Mouse (Mus musculus) cerebellum, adult 9-11 months (tissue): ENCODE data around the gene Fbxo21.

Experiments
- DNase-seq: peaks from one replicate; pipeline ENCODE4 v3.0.0; 2022

Gene Fbxo21

GRCm38 (mm10) chr5:117976657-117977500, at the start of gene Fbxo21:
Gene Fbxo21, plus strand, starts transcription at chr5:117976730.
- peak; percentile 98 for DNase-seq

- no peak for DNase-seq
Measured at GRCm38 (mm10) chr5:117928553-117928952, 48.0 kb upstream of the Fbxo21 start.

DNA sequence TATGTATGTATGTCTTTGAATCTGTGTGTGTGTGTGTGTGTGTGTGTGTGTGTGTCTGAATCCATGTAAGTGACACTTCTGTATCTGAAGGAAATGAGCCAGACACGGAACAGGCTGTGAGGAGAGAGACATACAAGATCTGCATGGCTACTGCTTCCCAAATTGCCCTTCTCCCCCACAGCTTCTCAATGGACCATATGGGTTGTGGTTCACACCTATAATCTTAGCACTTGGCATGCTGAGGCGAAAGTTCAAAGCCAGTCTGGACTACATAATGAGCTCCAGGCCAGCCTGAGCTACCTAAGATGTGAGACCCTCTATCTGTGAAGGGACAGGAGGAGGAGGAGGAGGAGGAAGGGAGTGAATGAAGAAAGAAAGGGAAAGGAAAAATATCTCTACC, 44.3 kb upstream of the Fbxo21 start:
- no peak for DNase-seq

DNA sequence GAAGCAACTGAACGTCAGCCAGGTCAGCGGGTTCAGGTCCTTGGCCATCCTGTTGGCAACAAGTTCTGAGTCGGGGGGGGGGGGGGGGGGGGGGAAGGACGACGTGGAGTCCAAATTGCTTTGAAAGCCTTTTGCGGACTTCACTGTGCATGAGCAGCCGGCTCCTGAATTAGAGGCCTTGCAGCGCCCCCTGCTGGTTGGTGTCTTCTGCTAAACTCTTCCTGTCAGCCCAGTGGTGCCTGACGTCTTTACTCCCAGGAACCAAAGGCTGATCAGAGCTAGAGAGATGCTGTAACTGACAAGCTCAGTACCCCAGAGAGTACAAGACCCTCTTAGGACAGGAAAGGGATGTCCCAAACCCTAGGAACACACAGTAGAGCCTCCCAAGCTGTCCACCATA, 43.7 kb upstream of the Fbxo21 start:
- peak; percentile 86 for DNase-seq

DNA sequence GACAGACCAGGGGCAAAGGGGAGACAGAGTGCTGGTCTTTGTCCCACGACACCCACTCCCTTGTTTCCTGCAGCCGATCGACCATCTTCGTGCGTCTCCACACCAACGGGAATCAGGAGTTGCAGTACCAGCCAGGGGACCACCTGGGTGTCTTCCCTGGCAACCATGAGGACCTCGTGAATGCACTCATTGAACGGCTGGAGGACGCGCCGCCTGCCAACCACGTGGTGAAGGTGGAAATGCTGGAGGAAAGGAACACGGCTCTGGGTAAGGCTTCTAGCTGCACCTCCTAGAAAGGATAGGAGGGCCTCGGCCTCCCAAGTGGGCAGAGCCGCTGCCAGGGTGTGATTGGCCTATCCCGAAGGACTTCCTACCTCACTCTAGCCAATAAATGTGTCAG, 40.2 kb upstream of the Fbxo21 start:
- peak; percentile 42 for DNase-seq

GRCm38 (mm10) chr5:117937186-117937585, 39.3 kb upstream of the Fbxo21 start:
- DNase-seq = peak; percentile 84

GRCm38 (mm10) chr5:117938182-117938581, 38.3 kb upstream of the Fbxo21 start:
- DNase-seq = no peak

DNA sequence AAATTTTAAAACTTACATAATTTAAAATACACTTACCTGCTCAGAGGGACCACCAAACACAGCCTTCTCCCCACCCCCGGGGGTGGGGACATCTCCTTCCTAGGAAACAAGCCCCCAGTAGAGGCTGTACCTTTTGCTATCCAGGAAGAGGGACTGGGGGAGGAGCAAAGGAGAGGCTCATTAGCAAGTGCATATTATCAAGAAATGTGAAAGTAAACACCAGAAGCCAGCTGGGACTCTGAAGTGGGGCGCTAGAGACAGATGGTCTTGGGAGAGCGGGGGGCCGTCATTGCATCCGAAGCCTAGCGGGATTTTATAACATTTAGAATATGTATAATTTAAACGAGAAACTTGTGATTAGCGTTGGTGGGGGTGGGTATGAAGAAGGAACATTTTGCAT, 37.1 kb upstream of the Fbxo21 start:
- DNase-seq = no peak

DNA sequence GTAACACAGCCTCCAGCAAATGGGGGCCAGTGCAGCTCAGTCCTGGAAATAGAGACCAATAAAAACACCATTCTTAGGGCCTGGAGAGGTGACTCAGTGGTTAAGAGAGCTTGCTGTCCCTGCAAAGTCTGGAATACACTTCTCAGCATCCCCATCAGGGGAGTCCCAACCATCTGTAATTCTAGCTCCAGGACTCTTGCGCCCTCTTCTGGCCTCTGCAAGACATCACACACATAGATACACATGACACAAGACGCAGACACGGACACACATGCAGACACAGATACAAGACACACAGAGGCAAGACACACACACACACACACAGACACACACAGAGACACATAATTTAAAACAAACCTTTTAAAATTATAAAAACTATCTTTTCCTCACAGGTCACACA, 35.0 kb upstream of the Fbxo21 start:
- no peak for DNase-seq

GRCm38 (mm10) chr5:117946605-117947004, 29.9 kb upstream of the Fbxo21 start:
- peak; percentile 58 for DNase-seq

DNA sequence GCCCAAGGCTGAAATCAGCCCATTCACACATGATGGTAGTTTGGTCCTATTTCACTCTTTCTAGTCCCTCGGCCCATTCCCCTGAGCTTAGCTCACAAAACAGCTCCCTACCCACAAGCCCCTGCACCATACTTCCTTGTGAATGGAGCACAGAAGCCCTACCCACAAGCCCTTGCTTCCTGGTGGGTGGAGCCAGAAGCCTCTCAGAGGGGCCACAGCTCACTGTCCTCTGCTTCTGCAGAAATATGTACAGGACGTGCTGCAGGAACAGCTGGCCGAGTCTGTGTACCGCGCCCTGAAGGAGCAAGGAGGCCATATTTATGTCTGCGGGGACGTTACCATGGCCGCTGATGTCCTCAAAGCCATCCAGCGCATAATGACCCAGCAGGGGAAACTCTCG, 27.1 kb upstream of the Fbxo21 start:
- no peak for DNase-seq

GRCm38 (mm10) chr5:117953893-117954292, 22.6 kb upstream of the Fbxo21 start:
- DNase-seq = no peak

GRCm38 (mm10) chr5:117954429-117954828, 22.1 kb upstream of the Fbxo21 start:
- peak; percentile 39 for DNase-seq

DNA sequence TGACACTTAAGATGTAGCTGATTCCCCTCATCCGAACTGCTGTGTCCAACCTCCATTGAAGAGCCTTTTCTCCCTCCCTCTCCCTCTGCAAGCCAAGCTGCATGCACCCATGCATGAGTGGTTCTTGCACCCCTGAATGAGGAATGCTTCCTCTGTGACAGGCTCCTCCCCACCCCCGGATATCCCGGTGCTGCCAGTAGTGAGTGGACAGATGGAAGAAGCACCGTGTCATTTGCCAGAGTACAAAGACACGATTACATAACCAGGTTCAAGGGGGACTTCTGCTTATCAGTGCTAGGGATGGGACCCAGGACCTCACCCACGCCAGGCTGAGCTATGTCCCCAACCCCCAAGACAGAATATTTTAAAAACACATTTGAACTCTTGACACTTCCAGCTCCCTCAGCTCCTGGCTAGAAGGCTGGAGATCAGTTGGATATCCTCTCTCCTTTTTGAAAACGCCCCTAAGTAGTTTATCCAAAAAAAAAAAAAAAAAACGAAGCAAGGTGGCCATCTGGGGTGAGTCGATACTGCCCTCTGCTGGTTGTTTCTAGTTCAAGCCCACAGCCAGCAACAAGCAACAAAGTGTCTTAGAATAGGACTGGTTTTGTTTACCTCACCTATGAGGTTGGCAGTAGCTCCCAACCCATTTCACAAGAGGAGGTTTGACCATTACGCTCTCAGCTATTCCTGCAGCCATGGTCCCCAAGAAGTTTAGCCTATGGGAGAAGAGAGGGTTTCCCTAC, 20.7 kb upstream of the Fbxo21 start:
- DNase-seq = peak; percentile 85

DNA sequence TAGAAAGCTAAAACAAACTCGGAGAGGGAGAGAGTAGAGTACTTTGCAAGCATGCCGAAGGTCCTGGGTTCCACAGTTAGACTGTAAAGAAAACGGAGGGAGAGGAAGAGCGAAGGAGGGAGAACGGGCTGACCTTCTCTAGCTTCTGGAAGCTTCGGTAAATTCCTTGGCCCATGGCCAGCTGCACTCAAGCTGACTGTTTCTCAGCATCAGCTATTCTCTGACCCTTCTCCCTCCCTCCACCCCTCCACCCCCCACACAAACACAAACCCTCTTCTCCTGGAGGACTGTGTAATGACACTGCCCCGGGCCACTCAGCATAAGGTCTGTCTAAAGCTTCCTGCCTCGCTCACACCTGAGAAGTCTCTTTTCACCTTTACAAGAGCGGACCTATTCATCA, 11.8 kb upstream of the Fbxo21 start:
- no peak for DNase-seq

GRCm38 (mm10) chr5:117966956-117967355, 9.6 kb upstream of the Fbxo21 start:
- no peak for DNase-seq

DNA sequence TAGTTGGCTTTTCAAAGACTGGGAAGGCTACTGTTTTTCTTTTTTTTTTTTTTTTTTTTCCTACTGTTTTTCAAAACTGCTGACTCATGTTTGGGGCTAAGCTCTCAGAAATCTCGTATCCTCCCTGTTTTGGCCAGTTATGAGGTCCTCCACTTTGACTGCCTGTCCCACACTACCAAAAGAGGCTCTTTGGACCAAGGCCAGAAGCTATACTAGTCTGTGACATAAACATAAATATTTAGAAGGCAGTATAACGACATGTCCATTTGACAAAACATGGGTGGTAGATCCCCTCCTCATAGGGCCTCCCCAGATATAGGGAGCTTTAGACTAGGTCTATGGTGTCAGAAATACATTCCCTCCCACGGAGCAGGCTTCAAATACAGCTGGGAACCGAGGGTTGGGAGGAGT, 8.9 kb upstream of the Fbxo21 start:
- no peak for DNase-seq

- peak; percentile 80 for DNase-seq
Measured at GRCm38 (mm10) chr5:117969681-117970427, 6.7 kb upstream of the Fbxo21 start.

DNA sequence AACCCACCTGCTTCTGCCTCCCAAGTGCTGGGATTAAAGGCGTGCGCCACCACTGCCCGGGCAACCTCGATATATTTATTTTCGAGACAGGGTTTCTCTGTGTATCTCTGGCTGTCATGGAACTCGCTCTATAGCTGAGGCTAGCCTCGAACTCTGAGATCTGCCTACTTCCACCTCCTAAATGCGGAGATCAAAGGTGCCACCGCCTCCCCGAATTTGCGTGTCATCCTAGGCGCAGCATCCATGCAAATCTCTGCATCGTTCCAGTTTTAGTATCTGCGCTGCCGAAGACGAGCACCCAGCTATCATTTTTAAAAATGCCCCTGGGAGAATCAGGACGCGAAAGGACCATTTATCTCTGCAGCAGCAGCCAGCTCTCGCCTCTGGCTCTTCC, 270 bp upstream of the Fbxo21 start:
- DNase-seq = no peak

DNA sequence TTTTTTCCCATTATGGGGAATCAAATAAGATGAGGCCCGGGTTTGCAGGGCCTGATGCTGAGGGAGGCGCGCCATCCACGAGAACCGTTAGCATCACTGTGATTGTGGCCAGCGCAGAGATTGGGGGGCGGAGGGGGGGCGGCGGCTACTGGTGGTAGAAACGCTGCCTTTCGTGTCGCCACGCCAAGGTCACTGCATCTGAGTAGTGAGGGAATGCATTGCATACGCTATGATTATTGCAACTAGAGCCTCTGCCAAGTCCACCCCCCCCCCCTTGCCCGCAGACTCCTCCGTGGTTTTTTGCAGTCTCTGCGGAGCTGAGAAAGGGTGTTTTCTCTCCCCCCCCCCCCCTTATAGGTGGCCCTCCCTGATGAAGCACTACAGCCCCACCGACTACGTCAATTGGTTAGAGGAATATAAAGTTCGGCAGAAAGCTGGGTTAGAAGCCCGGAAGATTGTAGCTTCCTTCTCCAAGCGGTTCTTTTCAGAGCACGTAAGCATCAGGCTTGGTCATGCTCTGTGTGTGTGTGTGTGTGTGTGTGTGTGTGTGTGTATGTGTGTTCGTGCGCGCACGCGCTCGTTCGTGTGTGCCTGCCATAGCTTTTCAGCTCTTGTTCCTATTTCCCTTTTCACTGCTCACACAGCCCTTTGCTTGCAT, 1.1 kb downstream of the Fbxo21 start:
- DNase-seq = peak; percentile 59

GRCm38 (mm10) chr5:117978159-117978697, 1.7 kb downstream of the Fbxo21 start:
- no peak for DNase-seq

DNA sequence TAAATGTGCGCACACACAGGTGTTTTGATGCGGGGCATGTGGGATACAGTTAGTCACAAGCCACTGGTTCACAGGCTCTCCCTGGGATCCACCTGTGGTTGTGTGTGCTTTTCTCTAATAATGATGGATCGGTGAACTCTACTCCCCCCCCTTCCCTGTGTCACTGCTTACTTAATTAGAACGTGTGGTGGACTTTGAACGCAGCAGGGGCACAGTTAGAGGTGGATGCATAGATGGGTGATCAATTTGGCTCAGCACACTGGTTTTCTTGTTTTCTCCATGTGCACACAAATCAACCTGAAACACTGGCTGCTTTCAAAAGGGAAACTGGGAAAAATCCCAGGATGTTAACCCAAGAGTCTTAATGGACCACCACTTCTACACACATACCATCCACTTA, 2.6 kb downstream of the Fbxo21 start:
- no peak for DNase-seq

- DNase-seq = no peak
Measured at GRCm38 (mm10) chr5:117980921-117981320, 4.4 kb downstream of the Fbxo21 start.
